Mouse (Mus musculus) liver, adult 2 months (tissue): ENCODE results near the gene Irgm2.

Experiments
- CTCF ChIP-seq: fragments of 200-500 bp; IDR thresholded peaks from 2 replicates; pipeline ENCODE4 v1.5.1; 2011; ENCODE audit warnings: low read depth, low read length, control low read depth
- POLR2A ChIP-seq: fragments of 200-500 bp; IDR thresholded peaks from 2 replicates; pipeline ENCODE4 v1.6.1; 2011; ENCODE audit warnings: low read length, control low read depth; ENCODE audit not compliant: insufficient read depth; ENCODE audit errors: extremely low read depth

DNA sequence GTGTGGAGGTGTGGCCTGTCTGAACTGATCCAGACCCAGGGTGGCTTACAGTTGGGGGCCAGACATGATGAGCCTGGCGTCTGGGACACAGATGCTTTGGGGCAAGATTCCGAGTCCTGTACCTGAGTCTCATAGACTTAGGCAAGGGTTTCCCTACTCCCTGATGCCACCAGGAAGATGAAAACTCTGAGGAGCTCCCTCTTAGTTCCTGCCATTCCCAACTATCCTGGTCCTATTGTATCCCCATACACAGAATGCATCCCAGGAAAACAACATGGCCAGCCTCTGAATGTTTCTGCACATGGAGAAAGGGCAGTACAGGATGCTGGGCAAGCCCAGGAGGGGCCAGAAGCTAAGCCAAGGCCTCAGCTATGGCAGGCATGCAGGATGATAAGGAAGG is 64.1 kb downstream of the Irgm2 start:
- no peak for TF ChIP-seq CTCF
- no peak for TF ChIP-seq POLR2A
